Mouse (Mus musculus) Patski (cell line): ENCODE measurements around the gene Paf1. TPM values are rescaled to one million over a fixed set of nuclear protein-coding genes. Genes with fewer than 3 reads are reported as not detected.

Source experiments
- ATAC-seq: fragments of 100-300 bp; one replicate; pipeline ENCODE4 v1.8.0; 2021
- CTCF ChIA-PET: fragments of 350-600 bp; sonication (Branson Sonifier 250); formaldehyde crosslinking; loops from one replicate; lab custom pipeline; 2022; ENCODE audit warnings: inconsistent platforms; lab: Charles Lee
- POLR2A ChIA-PET: fragments of 350-600 bp; sonication (Branson Sonifier 250); formaldehyde crosslinking; loops from one replicate; lab custom pipeline; 2022; ENCODE audit warnings: antibody characterized with exemption, inconsistent platforms; lab: Charles Lee
- DNase-seq: peaks from one replicate; pipeline ENCODE4 v3.0.0-alpha.2; 2011; ENCODE audit warnings: low read depth, low spot score
- H3K27me3 ChIP-seq: fragments of 371-371 bp; one replicate; pipeline ENCODE4 v1.5.1; 2021
- CTCF ChIP-seq: fragments of 100-300 bp; IDR thresholded peaks from one replicate; pipeline ENCODE4 v1.5.1; 2021
- in situ Hi-C: fragments of 300-500 bp; cut with MboI; formaldehyde crosslinking; loops from 3 replicates; pipeline ENCODE4 v1.11.1; 2018; ENCODE audit warnings: low pct_unique_long_range_greater_than_20kb, mixed read lengths
- polyA plus RNA-seq: library from polyadenylated mRNA; unstranded; gene quantifications from one replicate; pipeline ENCODE4 v1.2.3, GENCODE M21; 2021

The Paf1 gene
- polyA plus RNA-seq: 104 TPM

DNA sequence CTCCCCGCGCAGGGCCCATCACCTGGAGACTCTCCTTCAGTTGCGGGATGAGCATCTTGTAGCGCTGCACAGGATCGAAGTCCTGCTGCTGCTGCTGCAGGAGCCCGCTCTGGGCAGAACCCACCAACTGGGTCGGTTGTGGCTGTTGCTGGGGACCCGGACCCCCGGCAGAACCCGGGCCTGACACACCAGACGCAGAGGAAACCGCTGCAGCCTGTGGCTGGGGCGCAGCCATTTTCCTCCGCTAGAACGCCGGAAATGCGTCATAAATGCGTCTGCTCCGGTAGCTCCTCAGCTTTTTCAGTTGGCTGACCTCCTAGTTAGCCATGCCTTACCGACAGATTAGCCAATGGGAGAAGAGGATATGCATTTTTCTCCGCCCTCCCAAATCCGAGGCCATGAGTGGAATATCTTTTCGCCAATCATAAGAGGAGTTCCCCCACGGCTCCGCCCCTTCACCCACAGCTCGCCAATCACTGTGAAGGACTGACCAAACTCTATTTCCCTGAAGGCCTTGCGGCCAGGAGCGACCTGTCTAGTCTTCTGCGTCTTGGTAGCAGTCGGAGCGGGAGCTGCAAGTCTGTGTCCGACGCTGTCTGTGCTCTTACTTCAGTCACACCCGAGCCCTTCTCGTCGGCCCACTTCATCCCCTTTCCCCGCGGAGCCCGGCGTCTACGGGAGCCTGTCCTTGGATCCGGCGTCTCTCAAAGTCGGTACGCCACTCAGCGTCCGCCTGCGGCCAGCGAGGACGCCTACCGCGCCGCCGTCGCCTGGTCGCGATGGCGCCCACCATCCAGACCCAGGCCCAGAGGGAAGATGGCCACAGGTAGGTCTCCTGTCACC lies at the start of gene Paf1, which contains the start of gene Med29:
Paf1 (plus strand) TSS at position 523 of the 843 bp plus-strand sequence.
Med29 (minus strand) TSS at position 280 of the 843 bp plus-strand sequence.
- ChIA-PET POLR2A (interaction anchor here (0.5 to 1.8 kb wide), 2 partner anchors 18 to 42 kb away, joined by 6 read pairs; no protein-coding TSS in a partner anchor), CTCF (interaction anchor here (0.7 to 0.9 kb wide), 2 partner anchors 45 to 53 kb away, joined by 3 to 4 read pairs; partner anchors contain the start of gene Gmfg)
- no peak for TF ChIP-seq CTCF
- H3K27me3 ChIP-seq: no peaks in the 10 kb centered on the region
- ATAC-seq: peak; percentile 93
- peak; percentile 98 for DNase-seq
- in situ Hi-C loops: no loop called here

DNA sequence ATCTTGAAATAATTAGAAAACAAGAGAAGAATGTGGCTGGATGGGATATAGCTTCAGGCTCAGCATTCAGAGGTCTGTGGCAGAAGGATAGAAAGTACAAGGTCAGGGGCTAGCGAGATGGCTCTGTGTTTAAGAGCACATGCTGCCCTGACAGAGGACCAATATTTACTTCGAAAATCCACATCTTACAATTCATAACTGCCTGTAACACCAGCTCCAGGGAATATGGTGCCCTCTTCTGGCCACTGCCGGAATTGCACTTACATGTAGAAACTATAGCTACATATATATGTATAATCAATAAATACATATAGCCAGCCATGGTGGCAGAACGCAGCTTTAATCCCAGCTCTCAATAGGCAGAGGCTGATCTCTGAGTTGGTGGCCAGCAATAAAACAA lies 48.1 kb upstream of the Paf1 start:
- no peak for DNase-seq
- no peak for ATAC-seq
- peak; percentile 75 for TF ChIP-seq CTCF
- no peaks in the 10 kb centered on the region for H3K27me3 ChIP-seq
- CTCF ChIA-PET: interaction anchor here (0.7 to 2.0 kb wide), 17 partner anchors 9 to 252 kb away, joined by 3 to 14 read pairs (median 4); partner anchors contain the start of gene Eid2b
- in situ Hi-C loops: no loop called here
- POLR2A ChIA-PET: no interaction called here

DNA sequence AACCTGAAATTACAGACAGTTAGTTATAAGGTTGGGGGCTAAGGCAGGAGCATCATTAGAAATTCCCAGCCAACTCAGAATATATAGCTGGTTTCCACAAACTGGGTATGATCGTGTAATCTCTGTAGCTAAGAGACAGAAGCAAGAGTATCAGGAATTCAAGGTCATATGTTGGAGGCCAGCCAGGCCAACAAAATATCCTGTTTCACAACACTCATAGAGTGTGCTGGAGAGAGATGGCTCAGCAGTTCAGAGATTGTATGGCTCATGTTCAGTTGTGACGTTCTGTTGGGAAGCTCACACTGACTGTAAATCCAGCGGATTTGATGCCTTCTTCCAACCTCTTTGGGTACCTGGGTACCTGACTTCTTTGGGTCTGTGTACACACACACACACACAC lies 45.0 kb upstream of the Paf1 start:
- CTCF ChIA-PET: interaction anchor here (1.4 kb wide), 1 partner anchor 31 kb away, joined by 5 read pairs; no protein-coding TSS in a partner anchor
- ATAC-seq (no peak), DNase-seq (no peak)
- in situ Hi-C loops: no loop called here
- POLR2A ChIA-PET: no interaction called here
- H3K27me3 ChIP-seq: no peaks in the 10 kb centered on the region
- TF ChIP-seq CTCF: no peak

DNA sequence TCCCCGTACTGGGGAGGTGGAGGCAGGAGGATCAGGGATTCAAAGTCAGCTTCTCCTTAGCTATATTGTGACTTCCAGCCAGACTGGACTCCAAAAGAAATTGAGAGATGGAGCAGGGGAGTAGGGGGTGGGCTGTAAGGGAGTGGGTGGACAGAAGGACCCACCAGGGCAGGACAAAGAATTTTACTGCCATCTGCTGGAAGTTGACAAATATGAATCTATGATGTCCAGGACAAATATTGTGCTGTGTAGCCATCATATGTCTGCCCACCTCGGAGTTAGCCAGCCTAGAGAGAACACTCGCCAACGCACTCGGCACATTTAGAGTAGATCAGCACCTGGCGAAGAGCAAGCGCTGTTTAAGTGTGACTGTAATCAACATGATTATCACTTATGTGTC lies 44.1 kb upstream of the Paf1 start:
- ATAC-seq: peak; percentile 7
- ChIA-PET CTCF (interaction anchor here (1.4 to 2.0 kb wide), 2 partner anchors 9 to 30 kb away, joined by 5 to 8 read pairs; no protein-coding TSS in a partner anchor), POLR2A (no interaction called here)
- in situ Hi-C loops: no loop called here
- no peak for DNase-seq
- H3K27me3 ChIP-seq: no peaks in the 10 kb centered on the region
- peak; percentile 47 for TF ChIP-seq CTCF

DNA sequence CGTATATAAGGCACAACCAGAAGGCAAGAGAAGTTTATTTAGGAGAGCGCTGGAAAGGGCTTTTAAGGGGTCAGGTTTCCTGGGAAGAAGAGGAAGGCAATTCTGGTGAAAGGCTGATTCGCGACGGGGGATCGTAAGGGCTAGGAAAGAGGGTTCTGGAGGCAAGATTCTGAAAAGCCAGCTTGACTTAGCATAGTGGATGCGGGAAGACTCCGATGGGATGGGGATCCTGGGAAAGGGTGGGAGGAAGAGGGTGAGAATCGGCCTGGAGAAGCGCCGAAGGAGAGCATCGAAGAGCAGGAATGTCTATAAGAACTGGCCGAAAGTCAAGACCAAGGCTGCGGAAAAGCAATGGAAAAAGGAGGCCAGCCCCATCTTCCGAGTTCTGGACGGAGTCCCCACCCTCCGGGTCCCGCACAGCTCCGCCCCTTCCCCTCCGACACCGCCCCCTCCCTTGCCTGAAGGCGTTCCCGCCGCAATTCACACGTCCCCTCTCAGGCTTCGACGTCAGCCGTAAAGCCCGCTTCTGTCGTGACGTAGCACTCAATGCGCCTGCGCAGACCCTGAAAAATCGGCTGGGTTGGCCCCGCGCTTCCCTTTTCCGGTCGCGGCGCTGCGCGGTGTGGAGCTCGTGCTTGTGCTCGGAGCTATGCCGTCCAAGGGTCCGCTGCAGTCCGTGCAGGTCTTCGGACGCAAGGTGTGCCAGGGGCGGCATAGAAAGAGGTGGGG lies 42.4 kb upstream of the Paf1 start, which contains the start of gene Rps16:
Rps16 (plus strand) TSS at position 498 of the 729 bp plus-strand sequence.
- no peaks in the 10 kb centered on the region for H3K27me3 ChIP-seq
- DNase-seq (peak; percentile 88), ATAC-seq (peak; percentile 51)
- TF ChIP-seq CTCF: no peak
- POLR2A ChIA-PET: interaction anchor here (1.0 to 2.2 kb wide), 2 partner anchors 25 to 32 kb away, joined by 6 to 7 read pairs; no protein-coding TSS in a partner anchor
- in situ Hi-C loops: no loop called here
- CTCF ChIA-PET: interaction anchor here (1.0 kb wide), 1 partner anchor 36 kb away, joined by 3 read pairs; no protein-coding TSS in a partner anchor

DNA sequence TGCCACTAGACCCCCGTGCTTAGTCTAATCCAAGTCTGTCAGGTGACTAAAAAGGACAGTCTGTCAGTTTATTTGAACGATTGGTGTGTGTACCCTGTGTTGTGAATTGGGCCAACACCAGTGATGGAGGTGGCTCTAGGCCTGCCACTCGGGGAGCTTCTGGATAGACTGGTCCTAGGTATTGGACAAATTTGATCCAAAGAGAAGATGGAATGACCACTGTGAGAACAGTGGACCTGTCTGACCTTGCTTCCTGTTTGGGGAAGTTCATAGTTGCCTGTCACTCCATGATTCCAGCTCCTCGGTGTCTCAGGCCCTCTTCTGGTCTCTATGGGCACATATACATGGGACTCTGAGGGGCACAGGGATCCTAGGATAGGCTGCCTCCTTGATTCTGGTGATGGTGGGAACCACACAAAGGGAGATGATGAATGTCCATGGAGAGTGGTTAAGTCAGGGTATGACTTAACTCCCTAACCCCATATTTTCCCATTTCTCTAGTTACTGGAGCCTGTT lies 41.0 kb upstream of the Paf1 start:
- H3K27me3 ChIP-seq: no peaks in the 10 kb centered on the region
- POLR2A ChIA-PET: interaction anchor here (1.4 to 2.2 kb wide), 2 partner anchors 17 to 30 kb away, joined by 3 to 7 read pairs; no protein-coding TSS in a partner anchor
- ATAC-seq (no peak), DNase-seq (no peak)
- no peak for TF ChIP-seq CTCF
- in situ Hi-C loops: no loop called here
- CTCF ChIA-PET: interaction anchor here (0.7 to 1.0 kb wide), 2 partner anchors 24 to 28 kb away, joined by 3 read pairs; partner anchors contain the start of gene Zfp36

DNA sequence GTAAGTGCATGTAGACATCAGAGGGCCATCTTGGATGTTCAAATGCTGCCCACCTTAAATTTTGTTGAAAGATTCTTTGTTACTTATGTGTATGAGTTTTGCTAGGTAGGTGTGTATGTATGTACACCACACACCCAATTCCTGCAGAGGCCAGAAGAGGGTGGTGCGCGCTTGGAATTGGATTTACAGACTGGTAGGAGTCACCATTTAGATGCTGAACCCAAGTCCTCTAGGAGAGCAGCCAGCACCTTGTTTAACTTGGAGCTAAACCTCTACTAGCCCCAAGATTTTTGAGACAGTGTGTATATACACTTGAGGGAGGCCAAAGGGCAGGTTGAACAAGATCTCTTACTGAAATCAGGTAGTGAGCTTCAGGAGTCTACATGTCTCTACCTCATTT lies 39.5 kb upstream of the Paf1 start:
- no peak for TF ChIP-seq CTCF
- DNase-seq (no peak), ATAC-seq (no peak)
- H3K27me3 ChIP-seq: no peaks in the 10 kb centered on the region
- in situ Hi-C loops: no loop called here
- CTCF ChIA-PET: interaction anchor here (0.7 to 1.3 kb wide), 3 partner anchors 9 to 37 kb away, joined by 3 to 8 read pairs (median 3); no protein-coding TSS in a partner anchor
- POLR2A ChIA-PET: interaction anchor here (1.7 kb wide), 1 partner anchor 18 kb away, joined by 6 read pairs; no protein-coding TSS in a partner anchor

DNA sequence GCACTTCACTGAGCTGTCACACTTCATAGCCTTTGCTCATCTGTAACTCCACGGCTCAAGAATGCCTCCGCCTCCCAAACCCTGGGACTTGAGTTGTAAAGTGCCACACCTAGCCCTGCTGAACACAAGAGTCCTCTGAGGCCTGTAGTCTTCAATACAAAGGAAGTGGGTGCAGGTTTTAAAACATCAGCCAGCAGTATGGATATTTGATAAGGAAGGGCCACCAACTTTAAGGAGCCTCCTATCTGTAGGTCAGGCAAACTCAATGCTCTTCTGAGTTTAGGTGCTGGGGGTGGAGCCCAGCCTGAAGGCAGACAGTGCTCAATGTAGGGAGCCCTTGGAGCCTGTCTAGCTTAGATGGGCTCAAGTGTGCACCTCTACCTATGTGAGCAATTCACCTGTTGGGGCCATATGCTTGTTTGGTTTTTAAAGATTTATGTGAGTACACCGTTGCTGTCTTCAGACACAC lies 38.6 kb upstream of the Paf1 start:
- ChIA-PET POLR2A (no interaction called here), CTCF (interaction anchor here (1.3 kb wide), 1 partner anchor 10 kb away, joined by 8 read pairs; no protein-coding TSS in a partner anchor)
- no peaks in the 10 kb centered on the region for H3K27me3 ChIP-seq
- DNase-seq (no peak), ATAC-seq (no peak)
- no peak for TF ChIP-seq CTCF
- in situ Hi-C loops: no loop called here

DNA sequence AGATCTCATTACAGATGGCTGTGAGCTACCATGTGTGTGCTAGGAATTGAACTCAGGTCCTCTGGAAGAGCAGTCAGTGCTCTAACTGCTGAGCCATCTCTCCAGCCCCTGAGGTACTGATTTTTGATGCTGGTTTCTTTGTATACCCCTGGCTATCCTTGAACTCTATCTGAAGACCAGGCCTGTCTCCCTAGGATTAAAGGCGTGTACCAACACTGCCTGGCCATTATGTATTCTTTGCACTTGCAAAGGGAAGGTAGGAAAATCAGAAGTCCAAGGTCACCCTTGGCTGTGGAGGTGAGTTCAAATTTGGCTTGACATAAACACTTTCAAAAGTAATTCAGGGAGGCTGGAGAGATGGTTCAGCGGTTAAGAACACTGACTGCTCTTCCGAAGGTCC lies 38.2 kb upstream of the Paf1 start:
- TF ChIP-seq CTCF: no peak
- no peaks in the 10 kb centered on the region for H3K27me3 ChIP-seq
- ChIA-PET POLR2A (no interaction called here), CTCF (no interaction called here)
- no peak for DNase-seq
- in situ Hi-C loops: no loop called here
- ATAC-seq: no peak

DNA sequence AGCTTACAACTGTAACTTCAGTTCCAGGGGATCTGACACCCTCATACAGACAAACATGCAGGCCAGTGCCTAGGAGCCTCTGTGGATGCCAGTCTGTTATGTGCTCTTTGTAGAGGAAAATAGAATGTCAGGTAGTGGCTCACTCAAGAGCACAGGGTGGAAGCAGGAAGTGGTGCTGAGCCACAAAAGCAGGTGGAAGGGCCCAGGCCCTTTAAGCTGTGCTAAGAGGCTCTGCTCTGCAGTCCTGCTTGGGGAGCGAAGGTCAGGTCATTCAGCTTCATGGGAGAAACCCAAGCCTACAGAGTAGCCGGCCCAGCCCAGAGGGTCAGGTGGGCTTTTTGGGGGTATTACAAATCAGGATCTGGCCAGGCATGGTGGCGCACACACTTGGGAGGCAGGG lies 37.5 kb upstream of the Paf1 start:
- ATAC-seq (no peak), DNase-seq (no peak)
- TF ChIP-seq CTCF: no peak
- CTCF ChIA-PET: no interaction called here
- in situ Hi-C loops: no loop called here
- POLR2A ChIA-PET: no interaction called here
- no peaks in the 10 kb centered on the region for H3K27me3 ChIP-seq
